ENCODE assay signal across 7 mouse cellular contexts in genomic region chr15:99772881-99772924, GRCm38 (mm10). TPM values are rescaled to one million over a fixed set of nuclear protein-coding genes. Genes with fewer than 3 reads are reported as not detected.
A peak's percentile ranks its signal among the peaks of the same experiment; 100 is the strongest.
DNase-seq lines count a peak whose midpoint lies in the region; ATAC-seq and TF ChIP-seq lines count a peak whose summit lies in the region.
"Not testable (repeated sequence)": the region's sequence is repeated elsewhere in the genome, so short reads cannot be mapped to it uniquely, and the experiment has no call there.

Cers5 (minus strand) TSS chr15:99772885.

- H3K9me3 ChIP-seq in forebrain, embryonic 13.5 days (replicated peaks); heart, embryonic 14.5 days (ENCODE audit: control insufficient read depth, low read length); intestine, embryonic 14.5 days (ENCODE audit: control insufficient read depth, low read length); liver, postnatal 0 days (ENCODE audit: low read length): not testable (repeated sequence)

- H3K79me2 ChIP-seq in myocyte (ENCODE audit: control insufficient read depth, insufficient read depth): peaks cover 37% of the 10 kb centered on the region

- peak within 1 kb of the TSS; percentile 70 for H3K4me2 ChIP-seq in forebrain, embryonic 13.5 days
- H3K4me2 ChIP-seq in heart, embryonic 14.5 days (ENCODE audit: low read length): peak within 1 kb of the TSS; percentile 90
- peak within 1 kb of the TSS; percentile 90 for H3K4me2 ChIP-seq in intestine, embryonic 14.5 days (ENCODE audit: low read length)
- H3K4me2 ChIP-seq in liver, postnatal 0 days (ENCODE audit: low read depth, low read length): peak within 1 kb of the TSS; percentile 91
- peak within 1 kb of the TSS; percentile 87 for H3K4me2 ChIP-seq in myocyte (ENCODE audit: low read depth)

- peak within 1 kb of the TSS; percentile 81 for H3K4me3 ChIP-seq in forebrain, embryonic 13.5 days
- H3K4me3 ChIP-seq in heart, embryonic 14.5 days (ENCODE audit: control insufficient read depth in 1 of 2, insufficient read depth in 1 of 2, low read depth in 1 of 2, low read length in 2 of 2): peak within 1 kb of the TSS; percentile 79 to 90
- H3K4me3 ChIP-seq in intestine, embryonic 14.5 days (ENCODE audit: low read depth, low read length): peak within 1 kb of the TSS; percentile 66
- peak within 1 kb of the TSS; percentile 75 for H3K4me3 ChIP-seq in liver, postnatal 0 days (ENCODE audit: low read depth, low read length)
- H3K4me3 ChIP-seq in myocyte: peak within 1 kb of the TSS; percentile 62

- TF ChIP-seq POLR2A in myocyte (IDR thresholded peaks at IDR 0.05; ENCODE audit: insufficient read length, low read depth): not testable (repeated sequence)

- H3K27ac ChIP-seq in forebrain, embryonic 13.5 days: peak within 1 kb of the TSS; percentile 93
- H3K27ac ChIP-seq in heart, embryonic 14.5 days (replicated peaks in 1 of 2; ENCODE audit: control insufficient read depth in 1 of 2, insufficient read depth in 1 of 2, low read depth in 2 of 2, low read length in 2 of 2): peak within 1 kb of the TSS; percentile 68 to 88
- H3K27ac ChIP-seq in intestine, embryonic 14.5 days (ENCODE audit: low read depth): peak within 1 kb of the TSS; percentile 93
- peak within 1 kb of the TSS; percentile 69 for H3K27ac ChIP-seq in liver, postnatal 0 days (ENCODE audit: low read depth)

- H3K9ac ChIP-seq in forebrain, embryonic 13.5 days: peak within 1 kb of the TSS; percentile 78
- peak within 1 kb of the TSS; percentile 90 for H3K9ac ChIP-seq in heart, embryonic 14.5 days (ENCODE audit: low read length)
- peak within 1 kb of the TSS; percentile 77 for H3K9ac ChIP-seq in intestine, embryonic 14.5 days (ENCODE audit: low read length)
- peak within 1 kb of the TSS; percentile 69 for H3K9ac ChIP-seq in liver, postnatal 0 days (replicated peaks)

- peak within 1 kb of the TSS; percentile 40 for H3ac ChIP-seq in myocyte (ENCODE audit: control insufficient read depth, insufficient read length)

- H3K4me1 ChIP-seq in forebrain, embryonic 13.5 days: peaks cover 16% of the 10 kb centered on the region
- H3K4me1 ChIP-seq in heart, embryonic 14.5 days (ENCODE audit: control insufficient read depth in 2 of 2, insufficient read depth in 2 of 2, low read length in 2 of 2): peaks cover 0 to 13% of the 10 kb centered on the region in 2 experiments; a peak in 2 of 4 replicates
- H3K4me1 ChIP-seq in intestine, embryonic 14.5 days (replicated peaks; ENCODE audit: control insufficient read depth, insufficient read depth, low read length): peaks cover 19% of the 10 kb centered on the region; the same call in 1 of the 2 replicates
- H3K4me1 ChIP-seq in liver, postnatal 0 days (ENCODE audit: insufficient read depth): not testable (repeated sequence)

- not testable (repeated sequence) for H3K36me3 ChIP-seq in forebrain, embryonic 13.5 days (ENCODE audit: poor library complexity, severe bottlenecking); heart, embryonic 14.5 days (ENCODE audit: control insufficient read depth, insufficient read depth, low read length); intestine, embryonic 14.5 days (ENCODE audit: control insufficient read depth, insufficient read depth, low read length); liver, postnatal 0 days (replicated peaks; ENCODE audit: insufficient read depth, low read length); myocyte (ENCODE audit: control insufficient read depth, insufficient read depth)

- DNase-seq in adrenal gland, postnatal 4 days (ENCODE audit: low spot score in 2 of 2); intestine, embryonic 14.5 days (ENCODE audit: low spot score); left cerebral cortex, adult 8-10 months (ENCODE audit: low spot score in 2 of 2); liver, postnatal 0 days: not testable (repeated sequence)

- not testable (repeated sequence) for TF ChIP-seq EP300 in liver, postnatal 0 days (IDR thresholded peaks at IDR 0.05; ENCODE audit: low read depth)

- H3K27me3 ChIP-seq in forebrain, embryonic 13.5 days; heart, embryonic 14.5 days (ENCODE audit: control insufficient read depth, insufficient read depth, low read length); intestine, embryonic 14.5 days (replicated peaks; ENCODE audit: control insufficient read depth, insufficient read depth, low read length); liver, postnatal 0 days (ENCODE audit: insufficient read depth, low read length); myocyte (ENCODE audit: control insufficient read depth, insufficient read depth, insufficient read length): not testable (repeated sequence)

- not testable (repeated sequence) for TF ChIP-seq CTCF in liver, postnatal 0 days (IDR thresholded peaks at IDR 0.05; ENCODE audit: low read depth)

- not testable (repeated sequence) for ATAC-seq in forebrain, embryonic 13.5 days; heart, embryonic 14.5 days (ENCODE audit: insufficient number of reproducible peaks, insufficient read depth, low FRiP score, low read depth); intestine, embryonic 14.5 days (replicated peaks; ENCODE audit: low FRiP score, low TSS enrichment, low read depth); liver, postnatal 0 days

RNA-seq across cellular contexts. Expression of gene Cers5, which starts in this region (rescaled TPM):
- total RNA-seq in adrenal gland, postnatal 4 days (2021): 10 to 100 TPM; 54.3 to 57.0 TPM
- polyA plus RNA-seq in forebrain, embryonic 13.5 days (2015; fragmentation: Nextera tagmentation; extraction: Ambion mirVana): 62.6 and 67.2 TPM in 2 replicates
- 55.3 and 60.8 TPM in 2 replicates for polyA plus RNA-seq in heart, embryonic 14.5 days (2014; fragmentation: Nextera tagmentation; extraction: Ambion mirVana)
- 64.7 and 68.7 TPM in 2 replicates for polyA plus RNA-seq in intestine, embryonic 14.5 days (2014; fragmentation: Nextera tagmentation; extraction: Ambion mirVana)
- total RNA-seq in left cerebral cortex, adult 8-10 months (2022): 10 to 100 TPM; 31.1 to 37.2 (median 33.9) TPM
- polyA plus RNA-seq in liver, postnatal 0 days (2015; fragmentation: Nextera tagmentation; extraction: Ambion mirVana): 6.7 and 7.0 TPM in 2 replicates
- 68.6 TPM for polyA plus RNA-seq in myocyte (2012; fragmentation: generic; extraction: Trizol)
